Mouse (Mus musculus) C2C12 (cell line): ENCODE measurements around the gene Casp3. TPM values are rescaled to one million over a fixed set of nuclear protein-coding genes. Genes with fewer than 3 reads are reported as not detected.

Experiments
- H3K27me3 ChIP-seq: one replicate; pipeline ENCODE4 v1.6.1; 2011; ENCODE audit not compliant: control insufficient read depth, insufficient read depth, insufficient read length
- H3K36me3 ChIP-seq: one replicate; pipeline ENCODE4 v1.6.1; 2011; ENCODE audit not compliant: control insufficient read depth, insufficient read depth
- H3K4me3 ChIP-seq: one replicate; pipeline ENCODE4 v1.5.1; 2011; ENCODE audit warnings: mild to moderate bottlenecking, control low read depth; ENCODE audit not compliant: poor library complexity, insufficient read depth, severe bottlenecking
- H3K79me2 ChIP-seq: one replicate; pipeline ENCODE4 v1.6.1; 2011; ENCODE audit not compliant: control insufficient read depth, insufficient read depth
- H3K79me3 ChIP-seq: one replicate; pipeline ENCODE4 v1.6.1; 2011; ENCODE audit warnings: low read depth, control low read depth
- H3ac ChIP-seq: one replicate; pipeline ENCODE3; 2011; ENCODE audit warnings: low read depth; ENCODE audit not compliant: control insufficient read depth, insufficient read length
- CEBPB ChIP-seq: IDR thresholded peaks from one replicate; pipeline ENCODE4 v1.6.1; 2011; ENCODE audit warnings: low read depth, mild to moderate bottlenecking, control low read depth, moderate library complexity
- CTCF ChIP-seq: IDR thresholded peaks from one replicate; pipeline ENCODE4 v1.5.1; 2011; ENCODE audit not compliant: control insufficient read depth, insufficient read depth, insufficient read length
- FOSL1 ChIP-seq: IDR thresholded peaks from one replicate; pipeline ENCODE4 v1.8.0; 2011; ENCODE audit warnings: mild to moderate bottlenecking, low read length; ENCODE audit not compliant: poor library complexity, insufficient read depth, severe bottlenecking
- MAX ChIP-seq: IDR thresholded peaks from one replicate; pipeline ENCODE4 v1.6.1; 2011; ENCODE audit warnings: mild to moderate bottlenecking, control low read depth
- MYOD1 ChIP-seq: IDR thresholded peaks from one replicate; pipeline ENCODE4 v1.6.1; 2011; ENCODE audit warnings: low read depth; ENCODE audit not compliant: control insufficient read depth, insufficient read length
- MYOG ChIP-seq: IDR thresholded peaks from one replicate; pipeline ENCODE4 v1.6.1; 2011; ENCODE audit not compliant: control insufficient read depth, insufficient read length; ENCODE audit errors: extremely low read depth
- USF1 ChIP-seq: IDR thresholded peaks from one replicate; pipeline ENCODE4 v1.6.1; 2011; ENCODE audit warnings: low read depth, mild to moderate bottlenecking, control low read depth, moderate library complexity
- polyA plus RNA-seq: library from polyadenylated mRNA; unstranded; fragments of >200 nt; fragmentation: generic; extraction: Trizol; gene quantifications from one replicate; pipeline ENCODE4 v1.2.1, GENCODE M21; 2012; ENCODE audit warnings: missing spikeins

Casp3 gene
- polyA plus RNA-seq, 1 experiment, result 37.1 TPM

DNA sequence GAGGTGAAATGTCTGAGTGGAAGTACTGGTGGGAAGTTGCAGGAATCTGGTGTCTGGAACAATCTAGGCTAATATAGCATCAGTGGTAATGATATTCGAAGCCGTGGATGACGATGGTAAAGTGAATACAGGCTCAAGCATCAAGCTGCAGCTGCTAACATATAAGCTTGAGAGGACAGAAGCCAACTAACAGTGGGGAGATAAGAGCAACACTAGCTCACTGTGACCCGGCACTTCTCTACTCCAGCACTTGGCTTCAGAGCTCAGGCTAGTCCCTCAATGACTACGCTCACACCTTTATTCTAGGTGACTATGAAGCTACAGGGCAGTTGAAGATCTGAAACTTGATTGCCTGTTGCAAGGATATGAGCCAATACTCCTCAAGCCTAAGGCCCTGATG lies 18.3 kb upstream of the Casp3 start:
- Histone ChIP-seq H3K4me3 (no peak overlapping the region), H3K36me3 (no peaks in the 10 kb centered on the region), H3ac (no peak overlapping the region), H3K27me3 (no peaks in the 10 kb centered on the region), H3K79me2 (no peaks in the 10 kb centered on the region), H3K79me3 (no peaks in the 10 kb centered on the region)
- no peak for TF ChIP-seq USF1
- no peak for TF ChIP-seq MYOG
- no peak for TF ChIP-seq CTCF
- TF ChIP-seq MYOD1, result no peak
- TF ChIP-seq MAX, result no peak
- no peak for TF ChIP-seq CEBPB
- TF ChIP-seq FOSL1, result no peak

- Histone ChIP-seq H3K36me3 (no peaks in the 10 kb centered on the region), H3K79me2 (no peaks in the 10 kb centered on the region), H3ac (no peak overlapping the region), H3K27me3 (no peaks in the 10 kb centered on the region), H3K79me3 (no peaks in the 10 kb centered on the region), H3K4me3 (no peak overlapping the region)
- no peak for TF ChIP-seq FOSL1
- no peak for TF ChIP-seq CTCF
- TF ChIP-seq USF1, result no peak
- TF ChIP-seq CEBPB, result no peak
Observed at GRCm38 (mm10) chr8:46599314-46599904, 17.7 kb upstream of the Casp3 start.

- no peak for TF ChIP-seq MYOD1
- no peak for TF ChIP-seq MAX
- no peak for TF ChIP-seq FOSL1
- TF ChIP-seq CTCF, result no peak
- TF ChIP-seq USF1, result no peak
- TF ChIP-seq MYOG, result no peak
- TF ChIP-seq CEBPB, result no peak
- no peaks in the 10 kb centered on the region for H3K27me3 ChIP-seq
- H3ac ChIP-seq, result no peak overlapping the region
- no peaks in the 10 kb centered on the region for H3K79me2 ChIP-seq
- H3K79me3 ChIP-seq, result no peaks in the 10 kb centered on the region
- H3K4me3 ChIP-seq, result no peak overlapping the region
- no peaks in the 10 kb centered on the region for H3K36me3 ChIP-seq
Observed at GRCm38 (mm10) chr8:46600959-46601707, 16.0 kb upstream of the Casp3 start.

DNA sequence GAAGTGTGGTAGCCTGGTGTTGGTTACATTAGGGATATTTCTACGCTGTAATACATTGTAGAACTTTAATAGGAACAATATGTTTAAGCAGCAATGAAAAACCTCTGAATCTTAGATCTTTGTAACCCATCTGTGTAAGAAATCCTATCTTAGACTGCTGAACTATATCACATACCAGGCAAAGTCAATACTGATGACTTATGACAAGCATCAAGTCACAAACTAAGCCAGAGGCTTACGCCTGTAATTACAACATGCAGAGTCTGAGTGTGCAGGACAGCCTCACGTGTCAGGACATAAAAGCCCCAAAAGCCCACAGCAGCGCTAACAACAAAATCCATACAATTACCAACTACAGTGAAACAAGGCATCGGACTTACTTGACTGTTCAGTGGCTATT lies 13.5 kb upstream of the Casp3 start:
- no peak for TF ChIP-seq CTCF
- no peak for TF ChIP-seq MYOD1
- TF ChIP-seq FOSL1, result no peak
- no peak for TF ChIP-seq CEBPB
- no peak for TF ChIP-seq MAX
- TF ChIP-seq USF1, result no peak
- no peak for TF ChIP-seq MYOG
- Histone ChIP-seq H3K36me3 (no peaks in the 10 kb centered on the region), H3K4me3 (no peak overlapping the region), H3K79me2 (no peaks in the 10 kb centered on the region), H3ac (no peak overlapping the region), H3K79me3 (no peaks in the 10 kb centered on the region), H3K27me3 (no peaks in the 10 kb centered on the region)

DNA sequence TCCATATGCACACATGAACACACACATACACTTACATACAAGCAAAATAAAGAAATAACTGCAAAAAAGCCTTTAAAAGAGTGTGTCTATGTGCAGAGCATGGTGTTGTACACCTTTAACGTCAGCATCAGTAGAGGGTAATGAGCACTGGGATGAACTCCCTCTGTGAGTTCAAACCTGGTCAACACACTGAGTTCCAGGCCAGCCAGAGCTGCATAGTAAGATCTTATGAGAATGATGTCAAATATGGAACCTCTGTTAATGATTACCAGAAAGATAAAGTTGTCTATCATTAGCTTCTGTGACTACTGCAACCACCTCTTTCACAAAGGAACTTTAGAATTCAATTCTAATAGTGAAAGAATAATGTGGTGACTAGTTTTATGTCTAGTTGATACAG lies 10.2 kb upstream of the Casp3 start:
- Histone ChIP-seq H3K4me3 (no peak overlapping the region), H3K27me3 (no peaks in the 10 kb centered on the region), H3K79me3 (no peaks in the 10 kb centered on the region), H3K79me2 (no peaks in the 10 kb centered on the region), H3K36me3 (no peaks in the 10 kb centered on the region), H3ac (no peak overlapping the region)
- TF ChIP-seq CEBPB (no peak), MYOD1 (no peak), USF1 (no peak), MYOG (no peak), MAX (no peak), CTCF (no peak), FOSL1 (no peak)

DNA sequence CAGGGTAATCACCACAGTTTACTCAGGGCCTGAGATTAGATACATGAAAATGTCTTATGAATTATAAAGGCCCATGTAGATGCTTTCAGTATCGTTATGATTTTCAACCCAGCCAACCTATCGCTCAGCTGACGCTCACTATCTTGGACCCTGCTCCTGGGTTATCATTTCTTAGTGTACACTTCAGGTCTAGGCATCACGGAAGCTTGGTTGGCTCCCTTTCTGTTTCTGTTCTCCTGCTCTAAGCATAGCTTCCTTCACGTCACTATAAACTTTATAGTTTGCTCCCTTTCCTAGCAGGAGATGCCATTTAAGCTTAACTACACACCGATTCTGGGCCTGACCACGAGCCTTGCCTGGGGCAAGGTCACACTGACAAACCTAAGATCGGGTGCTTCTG lies 5.5 kb upstream of the Casp3 start:
- Histone ChIP-seq H3K27me3 (no peaks in the 10 kb centered on the region), H3K4me3 (no peak overlapping the region), H3ac (no peak overlapping the region), H3K79me2 (no peaks in the 10 kb centered on the region), H3K79me3 (no peaks in the 10 kb centered on the region), H3K36me3 (no peaks in the 10 kb centered on the region)
- no peak for TF ChIP-seq MAX
- TF ChIP-seq MYOG, result no peak
- TF ChIP-seq MYOD1, result no peak
- no peak for TF ChIP-seq CEBPB
- TF ChIP-seq USF1, result no peak
- no peak for TF ChIP-seq CTCF
- no peak for TF ChIP-seq FOSL1
